Mouse (Mus musculus) embryo, embryonic 9.5 days (tissue): Measurements from ENCODE around the gene Cdh5.
"Not testable (repeated sequence)": the region's sequence is repeated elsewhere in the genome, so short reads cannot be mapped to it uniquely, and the experiment has no call there.

ENCODE experiments used
- DNase-seq: peaks from one replicate; pipeline ENCODE4 v3.0.0-alpha.2; 2017; ENCODE audit errors: extremely low spot score

The Cdh5 gene

GRCm38 (mm10) chr8:104090993-104091900, 10.2 kb upstream of the Cdh5 start:
- peak; percentile 53 for DNase-seq

GRCm38 (mm10) chr8:104093336-104093735, 8.1 kb upstream of the Cdh5 start:
- no peak for DNase-seq

GRCm38 (mm10) chr8:104095595-104095994, 5.8 kb upstream of the Cdh5 start:
- no peak for DNase-seq

- DNase-seq, result no peak
Measured at GRCm38 (mm10) chr8:104096644-104097043, 4.8 kb upstream of the Cdh5 start.

GRCm38 (mm10) chr8:104098671-104099346, 2.6 kb upstream of the Cdh5 start:
- no peak for DNase-seq

GRCm38 (mm10) chr8:104099347-104100099, 1.9 kb upstream of the Cdh5 start:
- DNase-seq, result no peak

- DNase-seq, result not testable (repeated sequence)
Measured at GRCm38 (mm10) chr8:104100724-104101123, 701 bp upstream of the Cdh5 start.

GRCm38 (mm10) chr8:104103462-104103861, 2.0 kb downstream of the Cdh5 start:
- no peak for DNase-seq

GRCm38 (mm10) chr8:104105768-104106167, 4.3 kb downstream of the Cdh5 start:
- no peak for DNase-seq

- no peak for DNase-seq
Measured at GRCm38 (mm10) chr8:104106276-104106946, 5.0 kb downstream of the Cdh5 start.

GRCm38 (mm10) chr8:104107111-104107510, 5.7 kb downstream of the Cdh5 start:
- no peak for DNase-seq

GRCm38 (mm10) chr8:104108048-104108447, 6.6 kb downstream of the Cdh5 start:
- DNase-seq, result no peak

- no peak for DNase-seq
Measured at GRCm38 (mm10) chr8:104110498-104111134, 9.2 kb downstream of the Cdh5 start.

GRCm38 (mm10) chr8:104121640-104122416, 20.4 kb downstream of the Cdh5 start:
- no peak for DNase-seq

GRCm38 (mm10) chr8:104123080-104123657, 21.7 kb downstream of the Cdh5 start:
- no peak for DNase-seq

- DNase-seq, result no peak
Measured at GRCm38 (mm10) chr8:104124534-104124933, 23.1 kb downstream of the Cdh5 start.

GRCm38 (mm10) chr8:104127160-104127883, 25.9 kb downstream of the Cdh5 start:
- no peak for DNase-seq

GRCm38 (mm10) chr8:104130916-104131315, 29.5 kb downstream of the Cdh5 start:
- no peak for DNase-seq

GRCm38 (mm10) chr8:104131414-104131975, 30.1 kb downstream of the Cdh5 start:
- no peak for DNase-seq
